Mouse (Mus musculus) embryonic facial prominence, embryonic 10.5 days (tissue): ENCODE data around the gene Itgb1bp2. TPM values are rescaled to one million over a fixed set of nuclear protein-coding genes. Genes with fewer than 3 reads are reported as not detected.

Experiments
- DNase-seq: peaks from one replicate; pipeline ENCODE4 v3.0.0-alpha.2; 2017; ENCODE audit warnings: low spot score
- H3K27ac ChIP-seq: fragments of 300-500 bp; sonication (generic); replicated peaks from 2 replicates; pipeline ENCODE4 v1.5.1; 2016; ENCODE audit warnings: mild to moderate bottlenecking
- H3K27me3 ChIP-seq: fragments of 300-500 bp; sonication (generic); replicated peaks from 2 replicates; pipeline ENCODE4 v1.6.1; 2016; ENCODE audit warnings: low read depth, mild to moderate bottlenecking; ENCODE audit not compliant: poor library complexity, severe bottlenecking
- H3K36me3 ChIP-seq: fragments of 300-500 bp; sonication (generic); replicated peaks from 2 replicates; pipeline ENCODE4 v1.6.1; 2016; ENCODE audit warnings: mild to moderate bottlenecking, moderate library complexity
- H3K4me1 ChIP-seq: fragments of 300-500 bp; sonication (generic); 2 replicates; pipeline ENCODE4 v1.6.1; 2016
- H3K4me3 ChIP-seq: fragments of 300-500 bp; sonication (generic); 2 replicates; pipeline ENCODE4 v1.5.1; 2016; ENCODE audit warnings: mild to moderate bottlenecking, moderate library complexity
- H3K9me3 ChIP-seq: fragments of 300-500 bp; sonication (generic); 2 replicates; pipeline ENCODE4 v1.6.1; 2016; ENCODE audit warnings: mild to moderate bottlenecking
- WGBS: fragments of 180-500 bp; shearing (Covaris S2); methylation state at CpG from one replicate; pipeline ENCODE4 v1.1.7; 2016; 5-methylcytosine and 5-hydroxymethylcytosine counted together
- polyA plus RNA-seq: library from polyadenylated mRNA; unstranded; fragments of >200 nt; fragmentation: Nextera tagmentation; extraction: Ambion mirVana; gene quantifications from 2 replicates; pipeline ENCODE4 v1.2.1, GENCODE M21; 2016

The Itgb1bp2 gene
- polyA plus RNA-seq = 2.3 and 3.2 TPM in 2 replicates

- Histone ChIP-seq H3K4me3 (no peak within 1 kb of the TSS), H3K27ac (no peak within 1 kb of the TSS), H3K9me3 (no peaks in the 10 kb centered on the region), H3K4me1 (no peaks in the 10 kb centered on the region), H3K27me3 (peaks cover 38% of the 10 kb centered on the region), H3K36me3 (peaks cover 96% of the 10 kb centered on the region)
- WGBS = 70% methylated on average over 4 of the region's 4 CpGs
- DNase-seq = no peak
Observed at GRCm38 (mm10) chrX:101448886-101449475, at the start of gene Itgb1bp2. Itgb1bp2 (plus strand) TSS chrX:101449088.

DNA sequence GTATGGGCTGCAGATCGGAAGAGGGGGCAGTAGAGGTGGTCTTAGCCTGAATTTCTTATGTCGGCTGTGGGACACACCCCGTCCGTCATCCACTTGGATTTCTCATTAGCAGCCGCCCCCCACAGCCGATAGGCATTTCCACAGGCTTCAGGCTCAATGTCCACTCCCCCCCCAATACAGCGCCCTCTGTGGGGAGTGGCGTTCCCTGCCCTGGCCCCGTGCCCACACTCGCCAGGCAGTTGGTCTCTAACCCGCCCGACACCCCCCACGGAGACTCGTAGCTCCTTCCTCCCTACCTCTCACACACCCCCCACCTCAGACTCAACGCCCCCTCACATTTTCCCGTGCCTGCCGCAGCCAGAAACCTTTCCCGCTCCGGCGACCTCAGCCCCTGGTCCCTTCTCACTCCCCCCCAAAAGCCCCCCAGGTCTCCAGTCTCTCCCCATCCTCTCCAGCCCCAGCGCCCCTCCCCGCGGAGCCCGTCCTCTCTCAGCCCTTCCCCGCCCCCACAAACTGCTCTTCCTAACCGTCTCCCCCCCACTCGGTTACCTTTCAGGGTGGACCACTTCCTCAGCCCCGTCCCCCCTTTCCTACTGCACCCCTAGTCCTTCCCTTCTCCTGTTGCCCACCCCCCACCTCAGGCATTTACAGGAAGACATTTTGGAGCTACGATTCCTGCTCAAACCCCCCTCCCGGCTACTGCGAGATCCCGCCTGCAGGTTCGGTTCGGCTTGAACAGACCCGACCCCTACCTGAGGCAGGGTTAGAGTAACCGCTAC lies 29.8 kb upstream of the Itgb1bp2 start:
- DNase-seq = peak; percentile 41
- 27% methylated on average over 36 of the region's 36 CpGs for WGBS
- H3K4me1 ChIP-seq = peaks cover 21% of the 10 kb centered on the region
- peaks cover 71% of the 10 kb centered on the region for H3K27me3 ChIP-seq
- peak overlapping the region; percentile 72 for H3K4me3 ChIP-seq
- no peaks in the 10 kb centered on the region for H3K9me3 ChIP-seq
- H3K27ac ChIP-seq = peak overlapping the region; percentile 87
- H3K36me3 ChIP-seq = peaks cover 25% of the 10 kb centered on the region

DNA sequence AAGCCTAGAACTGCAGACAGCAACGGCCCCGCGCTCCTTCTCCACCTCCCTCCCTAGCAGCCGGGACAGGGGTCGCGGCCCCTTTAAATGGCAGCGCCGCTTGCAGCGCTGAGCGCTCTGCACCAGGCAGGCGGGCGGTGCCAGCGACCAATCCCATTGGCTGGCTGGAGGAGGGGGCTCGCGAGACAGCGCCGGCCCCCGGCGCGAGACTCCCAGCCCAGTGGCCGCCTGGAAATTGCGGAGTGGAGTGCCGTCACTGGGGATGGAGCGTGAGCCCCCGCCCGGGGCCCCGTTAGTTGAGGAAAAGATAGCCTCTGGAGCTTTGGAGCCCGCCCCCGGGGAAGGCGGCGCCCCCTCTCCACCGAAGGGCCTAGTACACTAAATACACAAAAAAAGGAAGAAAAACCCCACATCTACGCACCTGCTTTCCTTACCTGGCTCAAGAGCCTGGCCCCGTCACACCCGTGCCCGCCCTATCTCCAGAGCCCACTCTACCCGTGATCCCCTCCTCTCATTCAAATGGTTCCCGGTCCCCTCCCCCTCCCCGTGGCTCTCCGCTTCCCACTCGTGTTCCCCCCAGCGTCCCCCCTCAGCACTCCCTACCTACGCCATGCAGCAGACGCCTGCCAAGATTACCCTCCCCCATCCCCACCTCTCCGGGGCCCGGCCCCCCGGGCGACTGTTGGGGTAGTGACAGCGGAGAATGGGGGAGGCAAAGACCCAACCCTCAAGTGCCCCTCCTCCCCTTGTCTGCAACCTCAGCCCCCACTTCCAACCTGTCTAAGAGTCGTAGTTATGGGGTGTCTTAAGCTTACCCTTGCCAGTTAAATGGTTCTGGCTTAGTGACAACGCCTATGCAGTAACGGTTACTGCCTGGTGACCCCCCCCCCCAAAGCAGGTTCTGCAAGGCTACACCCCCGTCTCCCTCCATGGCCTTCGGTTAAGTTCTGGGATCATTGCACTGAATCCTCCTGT lies 28.9 kb upstream of the Itgb1bp2 start:
- peak overlapping the region; percentile 87 for H3K27ac ChIP-seq
- DNase-seq = peak; percentile 92
- 18% methylated on average over 54 of the region's 54 CpGs for WGBS

DNA sequence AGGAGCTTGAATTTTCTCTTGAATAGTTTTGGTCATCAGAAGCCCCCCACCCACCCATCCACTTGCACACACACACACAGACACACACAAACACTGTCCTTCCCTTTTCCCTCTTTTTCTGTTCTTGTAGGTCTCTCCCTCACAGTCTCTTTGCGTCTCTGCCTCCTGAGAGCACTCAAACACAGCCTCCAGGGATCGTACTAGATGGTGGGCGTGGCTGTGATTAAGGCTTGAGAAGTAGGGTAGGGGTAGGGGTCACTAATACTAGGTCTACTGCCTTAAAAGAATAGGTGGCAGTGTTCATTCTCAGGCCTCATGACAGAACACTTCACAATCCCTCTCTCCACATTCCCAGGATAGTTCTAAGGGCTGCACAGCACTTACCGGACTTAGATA lies 28.2 kb upstream of the Itgb1bp2 start, which contains the start of gene Zmym3:
TSS of gene Zmym3 (minus strand) at position 150 of the 396 bp plus-strand sequence.
- DNase-seq = no peak
- peaks cover 61% of the 10 kb centered on the region for H3K27me3 ChIP-seq
- peak within 1 kb of the TSS; percentile 87 for H3K27ac ChIP-seq
- H3K4me3 ChIP-seq = peak within 1 kb of the TSS; percentile 72
- H3K4me1 ChIP-seq = peaks cover 21% of the 10 kb centered on the region
- no peaks in the 10 kb centered on the region for H3K9me3 ChIP-seq
- peaks cover 10% of the 10 kb centered on the region for H3K36me3 ChIP-seq
- WGBS = 26% methylated on average over 4 of the region's 4 CpGs

More for the DNA sequence above, 28.9 kb upstream of the Itgb1bp2 start:
- Histone ChIP-seq H3K36me3 (peaks cover 16% of the 10 kb centered on the region), H3K27me3 (peaks cover 66% of the 10 kb centered on the region), H3K9me3 (no peaks in the 10 kb centered on the region), H3K4me1 (peaks cover 21% of the 10 kb centered on the region), H3K4me3 (peak overlapping the region; percentile 72)

DNA sequence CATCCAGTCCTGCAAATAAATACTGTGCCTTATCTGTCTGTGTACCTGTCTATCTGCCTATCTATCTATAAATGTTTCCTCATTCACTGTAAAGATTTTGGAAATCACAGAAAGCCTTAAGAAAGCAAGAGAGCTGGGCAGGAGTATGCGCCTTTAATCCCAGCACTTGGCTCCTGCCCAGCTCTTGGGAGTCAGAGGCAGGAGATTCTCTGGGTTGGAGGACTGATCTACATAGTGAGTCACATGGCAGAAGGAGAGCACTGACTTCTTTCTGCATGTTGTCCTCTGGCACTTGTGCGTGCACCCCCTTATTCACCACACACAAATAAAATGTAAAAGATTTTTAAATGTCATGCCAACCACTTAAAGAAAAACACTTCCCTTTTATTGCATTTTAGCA lies 25.4 kb upstream of the Itgb1bp2 start:
- WGBS = 81% methylated on average over 2 of the region's 2 CpGs
- Histone ChIP-seq H3K9me3 (no peaks in the 10 kb centered on the region), H3K4me1 (peaks cover 15% of the 10 kb centered on the region), H3K4me3 (no peak overlapping the region), H3K36me3 (no peaks in the 10 kb centered on the region), H3K27ac (no peak overlapping the region), H3K27me3 (peaks cover 35% of the 10 kb centered on the region)
- no peak for DNase-seq

GRCm38 (mm10) chrX:101427774-101428173 lies 21.1 kb upstream of the Itgb1bp2 start:
- DNase-seq = no peak

DNA sequence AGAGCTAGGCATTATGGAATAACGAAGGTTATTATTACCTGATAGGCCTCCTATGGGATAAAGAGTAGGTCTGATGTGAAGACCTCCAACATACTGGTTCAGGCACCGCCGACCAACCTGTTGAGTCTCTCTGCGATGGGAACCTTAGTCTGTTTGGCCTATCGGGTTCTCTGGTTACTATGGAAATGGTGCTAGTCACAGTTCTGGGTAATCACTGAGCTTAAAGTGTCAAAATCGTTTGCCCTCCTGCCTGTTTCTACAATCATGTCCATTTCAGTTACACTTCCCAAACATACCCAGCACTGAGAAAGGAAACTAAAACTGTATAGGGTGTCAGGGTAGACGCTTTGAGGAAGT lies 20.1 kb upstream of the Itgb1bp2 start:
- peak overlapping the region; percentile 98 for H3K27ac ChIP-seq
- H3K9me3 ChIP-seq = no peaks in the 10 kb centered on the region
- peaks cover 30% of the 10 kb centered on the region for H3K36me3 ChIP-seq
- DNase-seq = no peak
- WGBS = 27% methylated on average over 7 of the region's 7 CpGs
- peak overlapping the region; percentile 72 for H3K4me3 ChIP-seq
- H3K4me1 ChIP-seq = 0 out of 2 replicates have a peak, but pooled peaks cover 4% of the 10 kb centered on the region
- H3K27me3 ChIP-seq = peaks cover 11% of the 10 kb centered on the region

More at GRCm38 (mm10) chrX:101427774-101428173, 21.1 kb upstream of the Itgb1bp2 start:
- H3K4me1 ChIP-seq = 0 out of 2 replicates have a peak, but pooled peaks cover 4% of the 10 kb centered on the region
- H3K27ac ChIP-seq = no peak overlapping the region
- H3K27me3 ChIP-seq = peaks cover 11% of the 10 kb centered on the region
- H3K36me3 ChIP-seq = peaks cover 22% of the 10 kb centered on the region
- 0% methylated on average over 1 of the region's 1 CpGs for WGBS
- H3K4me3 ChIP-seq = no peak overlapping the region
- H3K9me3 ChIP-seq = no peaks in the 10 kb centered on the region

- Histone ChIP-seq H3K4me1 (0 out of 2 replicates have a peak, but pooled peaks cover 4% of the 10 kb centered on the region), H3K27me3 (peaks cover 11% of the 10 kb centered on the region), H3K36me3 (peaks cover 36% of the 10 kb centered on the region), H3K9me3 (no peaks in the 10 kb centered on the region), H3K4me3 (peak within 1 kb of the TSS; percentile 72), H3K27ac (peak within 1 kb of the TSS; percentile 98)
- WGBS = 25% methylated on average over 51 of the region's 51 CpGs
- peak; percentile 91 for DNase-seq
Observed at GRCm38 (mm10) chrX:101429142-101429949, 19.5 kb upstream of the Itgb1bp2 start, which contains the start of gene Nono. Nono (plus strand) TSS chrX:101429318.

DNA sequence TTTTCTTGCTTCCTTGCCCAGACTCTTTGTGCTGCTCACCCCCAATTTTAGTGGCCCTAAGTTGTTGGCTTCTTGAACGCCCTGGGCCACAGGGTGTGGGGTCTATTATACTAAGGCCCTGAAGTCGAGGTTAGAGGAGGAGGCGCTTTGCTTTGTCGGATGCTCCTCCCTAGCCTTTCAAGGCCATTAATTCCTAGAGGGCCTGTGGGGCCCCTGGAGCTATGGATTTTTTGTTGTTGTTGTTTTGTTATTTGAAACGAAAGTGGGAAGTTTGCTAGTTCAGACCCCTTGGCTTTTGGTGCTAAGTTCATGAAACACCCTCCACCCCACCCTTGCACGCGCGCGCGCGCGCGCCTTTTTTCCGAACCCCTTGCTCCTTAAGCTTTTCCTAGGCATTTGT lies 18.9 kb upstream of the Itgb1bp2 start:
- WGBS = 20% methylated on average over 14 of the region's 14 CpGs
- DNase-seq = no peak
- peak overlapping the region; percentile 72 for H3K4me3 ChIP-seq

GRCm38 (mm10) chrX:101451147-101451546 lies 2.3 kb downstream of the Itgb1bp2 start:
- Histone ChIP-seq H3K27me3 (peaks cover 39% of the 10 kb centered on the region), H3K27ac (no peak overlapping the region), H3K4me3 (no peak overlapping the region), H3K36me3 (peaks cover 92% of the 10 kb centered on the region), H3K4me1 (no peaks in the 10 kb centered on the region), H3K9me3 (no peaks in the 10 kb centered on the region)
- 73% methylated on average over 1 of the region's 1 CpGs for WGBS
- DNase-seq = no peak

More for the DNA sequence above, 18.9 kb upstream of the Itgb1bp2 start:
- Histone ChIP-seq H3K27ac (peak overlapping the region; percentile 98), H3K4me1 (0 out of 2 replicates have a peak, but pooled peaks cover 4% of the 10 kb centered on the region), H3K27me3 (peaks cover 11% of the 10 kb centered on the region), H3K36me3 (peaks cover 43% of the 10 kb centered on the region), H3K9me3 (no peaks in the 10 kb centered on the region)

DNA sequence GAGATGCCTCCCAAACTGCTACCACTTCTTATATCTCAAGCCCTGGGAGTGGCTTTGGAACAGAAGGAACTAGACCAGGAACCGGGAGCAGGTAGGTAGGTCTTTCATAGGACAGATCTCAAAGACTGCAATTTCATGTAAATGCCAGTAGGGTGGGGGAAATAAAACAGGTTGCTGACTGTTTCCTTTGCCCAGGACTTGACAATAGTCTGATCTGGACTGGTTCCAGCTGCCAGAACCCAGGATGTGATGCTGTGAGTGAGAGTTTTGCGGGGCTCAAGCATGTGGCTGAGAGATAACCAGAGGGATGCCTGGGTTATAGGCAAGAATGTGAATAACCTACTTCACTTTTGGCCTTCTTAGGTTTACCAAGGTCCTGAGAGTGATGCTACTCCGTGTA lies 2.7 kb downstream of the Itgb1bp2 start:
- H3K27me3 ChIP-seq = peaks cover 39% of the 10 kb centered on the region
- 84% methylated on average over 3 of the region's 3 CpGs for WGBS

More for the DNA sequence above, 2.7 kb downstream of the Itgb1bp2 start:
- peaks cover 89% of the 10 kb centered on the region for H3K36me3 ChIP-seq
- H3K4me1 ChIP-seq = no peaks in the 10 kb centered on the region
- no peak overlapping the region for H3K4me3 ChIP-seq
- H3K27ac ChIP-seq = no peak overlapping the region
- H3K9me3 ChIP-seq = no peaks in the 10 kb centered on the region
- DNase-seq = no peak
